Mouse (Mus musculus): Measurements from ENCODE around the gene Cpt1a.

DNA sequence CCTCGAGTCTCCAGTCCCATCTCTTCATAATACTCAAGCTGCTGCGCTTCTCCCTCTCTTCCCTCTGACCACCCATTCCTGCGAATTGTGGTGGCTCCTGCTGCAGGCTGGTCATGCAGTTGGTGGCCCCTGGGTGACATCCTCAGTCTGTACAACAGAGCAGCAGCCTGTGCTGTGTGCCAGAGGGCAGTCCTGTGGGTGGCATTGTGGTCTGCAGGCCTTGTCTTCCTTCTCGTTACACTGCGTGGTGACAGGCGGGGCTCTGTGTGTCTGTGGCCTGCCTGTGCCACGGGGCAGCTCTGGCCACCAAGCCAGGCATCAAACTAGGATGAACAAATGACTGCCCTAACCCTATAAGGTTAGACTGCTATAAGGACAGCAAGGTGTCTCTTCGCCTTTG, 17.1 kb downstream of the Cpt1a start:
- no peak for TF ChIP-seq CTCF (IDR thresholded peaks at IDR 0.05; ENCODE audit: borderline replicate concordance, extremely low read depth, insufficient read depth, insufficient read length)
- TF ChIP-seq POLR2A (IDR thresholded peaks at IDR 0.05; ENCODE audit: borderline replicate concordance, extremely low read depth, insufficient read depth, insufficient read length, poor library complexity, severe bottlenecking), result no peak

All from brain, embryonic 14.5 days (tissue).